Mouse (Mus musculus): ENCODE measurements around the gene Nkx3-2. TPM values are rescaled to one million over a fixed set of nuclear protein-coding genes. Genes with fewer than 3 reads are reported as not detected.

Gene Nkx3-2
- polyA plus RNA-seq, 1 experiment: not detected

GRCm38 (mm10) chr5:41765626-41766405 is 1.5 kb upstream of the Nkx3-2 start:
- Histone ChIP-seq H3K4me1 (ENCODE audit: control insufficient read depth) (peaks cover 1% of the 10 kb centered on the region), H3K36me3 (ENCODE audit: control insufficient read depth) (no peaks in the 10 kb centered on the region), H3K4me3 (replicated peaks) (no peak overlapping the region), H3K9me3 (ENCODE audit: control insufficient read depth, low read length) (peaks cover 4% of the 10 kb centered on the region; the same call in 1 of the 2 replicates), H3K27me3 (ENCODE audit: control insufficient read depth) (peaks cover 87% of the 10 kb centered on the region)
- TF ChIP-seq TAL1 (IDR thresholded peaks at IDR 0.05; ENCODE audit: low read length) (no peak), GATA1 (IDR thresholded peaks at IDR 0.05; ENCODE audit: low read length) (no peak)

GRCm38 (mm10) chr5:41762947-41763730 is 1.2 kb downstream of the Nkx3-2 start:
- peaks cover 1% of the 10 kb centered on the region for H3K4me1 ChIP-seq (ENCODE audit: control insufficient read depth)
- H3K4me3 ChIP-seq (replicated peaks): no peak overlapping the region
- peaks cover 100% of the 10 kb centered on the region for H3K27me3 ChIP-seq (ENCODE audit: control insufficient read depth)
- H3K9me3 ChIP-seq (ENCODE audit: control insufficient read depth, low read length): peaks cover 4% of the 10 kb centered on the region; the same call in 1 of the 2 replicates
- TF ChIP-seq TAL1 (IDR thresholded peaks at IDR 0.05; ENCODE audit: low read length) (no peak), GATA1 (IDR thresholded peaks at IDR 0.05; ENCODE audit: low read length) (no peak)
- H3K36me3 ChIP-seq (ENCODE audit: control insufficient read depth): no peaks in the 10 kb centered on the region

- no peak for TF ChIP-seq TAL1 (IDR thresholded peaks at IDR 0.05; ENCODE audit: low read length)
- TF ChIP-seq GATA1 (IDR thresholded peaks at IDR 0.05; ENCODE audit: low read length): no peak
- peaks cover 100% of the 10 kb centered on the region for H3K27me3 ChIP-seq (ENCODE audit: control insufficient read depth)
These were observed 2.0 kb downstream of the Nkx3-2 start for GRCm38 (mm10) chr5:41762141-41762946.

GRCm38 (mm10) chr5:41761509-41762140 is 2.7 kb downstream of the Nkx3-2 start:
- H3K4me3 ChIP-seq (replicated peaks): no peak overlapping the region
- no peaks in the 10 kb centered on the region for H3K36me3 ChIP-seq (ENCODE audit: control insufficient read depth)
- peaks cover 100% of the 10 kb centered on the region for H3K27me3 ChIP-seq (ENCODE audit: control insufficient read depth)
- TF ChIP-seq TAL1 (IDR thresholded peaks at IDR 0.05; ENCODE audit: low read length): no peak
- H3K9me3 ChIP-seq (ENCODE audit: control insufficient read depth, low read length): peaks cover under 1% of the 10 kb centered on the region; the same call in 1 of the 2 replicates
- H3K4me1 ChIP-seq (ENCODE audit: control insufficient read depth): no peaks in the 10 kb centered on the region

More at GRCm38 (mm10) chr5:41762141-41762946, 2.0 kb downstream of the Nkx3-2 start:
- Histone ChIP-seq H3K4me3 (replicated peaks) (no peak overlapping the region), H3K36me3 (ENCODE audit: control insufficient read depth) (no peaks in the 10 kb centered on the region), H3K9me3 (ENCODE audit: control insufficient read depth, low read length) (peaks cover 3% of the 10 kb centered on the region; the same call in 1 of the 2 replicates), H3K4me1 (ENCODE audit: control insufficient read depth) (peaks cover under 1% of the 10 kb centered on the region)

GRCm38 (mm10) chr5:41760831-41761508 is 3.3 kb downstream of the Nkx3-2 start:
- H3K9me3 ChIP-seq (ENCODE audit: control insufficient read depth, low read length): no peaks in the 10 kb centered on the region; the same call in 1 of the 2 replicates
- TF ChIP-seq GATA1 (IDR thresholded peaks at IDR 0.05; ENCODE audit: low read length) (no peak), TAL1 (IDR thresholded peaks at IDR 0.05; ENCODE audit: low read length) (no peak)
- no peaks in the 10 kb centered on the region for H3K36me3 ChIP-seq (ENCODE audit: control insufficient read depth)
- no peak overlapping the region for H3K4me3 ChIP-seq (replicated peaks)
- no peaks in the 10 kb centered on the region for H3K4me1 ChIP-seq (ENCODE audit: control insufficient read depth)
- peaks cover 98% of the 10 kb centered on the region for H3K27me3 ChIP-seq (ENCODE audit: control insufficient read depth)

- Histone ChIP-seq H3K36me3 (ENCODE audit: control insufficient read depth) (no peaks in the 10 kb centered on the region), H3K4me3 (replicated peaks) (no peak overlapping the region), H3K9me3 (ENCODE audit: control insufficient read depth, low read length) (no peaks in the 10 kb centered on the region; the same call in 1 of the 2 replicates), H3K4me1 (ENCODE audit: control insufficient read depth) (no peaks in the 10 kb centered on the region), H3K27me3 (ENCODE audit: control insufficient read depth) (peaks cover 98% of the 10 kb centered on the region)
- TF ChIP-seq TAL1 (IDR thresholded peaks at IDR 0.05; ENCODE audit: low read length) (no peak), GATA1 (IDR thresholded peaks at IDR 0.05; ENCODE audit: low read length) (no peak)
These were observed 4.2 kb downstream of the Nkx3-2 start for GRCm38 (mm10) chr5:41760071-41760470.

- Histone ChIP-seq H3K4me3 (replicated peaks) (no peak overlapping the region), H3K27me3 (ENCODE audit: control insufficient read depth) (peaks cover 98% of the 10 kb centered on the region), H3K36me3 (ENCODE audit: control insufficient read depth) (no peaks in the 10 kb centered on the region), H3K9me3 (ENCODE audit: control insufficient read depth, low read length) (no peaks in the 10 kb centered on the region; the same call in 1 of the 2 replicates), H3K4me1 (ENCODE audit: control insufficient read depth) (no peaks in the 10 kb centered on the region)
- TF ChIP-seq GATA1 (IDR thresholded peaks at IDR 0.05; ENCODE audit: low read length) (no peak), TAL1 (IDR thresholded peaks at IDR 0.05; ENCODE audit: low read length) (no peak)
These were observed 5.3 kb downstream of the Nkx3-2 start for GRCm38 (mm10) chr5:41758671-41759639.
